1 mouse cellular context compared by ENCODE assay signal in the genomic region with DNA sequence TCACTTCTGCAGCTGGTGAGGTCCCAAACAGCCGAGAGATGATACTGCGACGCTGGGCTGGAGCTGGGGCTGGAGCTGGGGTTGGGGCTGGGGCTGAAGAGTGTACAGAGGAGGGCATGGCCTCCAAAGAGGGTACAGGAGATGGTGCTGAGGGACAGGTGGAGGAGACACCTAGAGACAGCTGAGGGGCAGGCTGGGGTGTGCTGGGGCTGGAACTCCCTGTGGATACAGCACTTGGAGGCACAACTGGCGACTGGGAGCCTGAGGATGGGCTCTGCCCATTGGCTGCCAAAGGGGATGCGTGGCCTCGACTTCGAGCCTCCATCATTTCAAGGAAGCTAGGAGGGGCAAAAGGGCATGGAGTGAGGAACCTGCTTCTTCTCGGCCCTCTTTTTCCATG.
TF ChIP-seq lines count a peak whose summit lies in the region.

No protein-coding gene starts in this region.

TF ChIP-seq in myocyte, 11 proteins besides CTCF, POLR2A, EP300 and RAD21 (continued from another document):
- TF ChIP-seq POLR2AphosphoS2 (IDR thresholded peaks at IDR 0.05; ENCODE audit: insufficient read length, low read depth) (peak; percentile 71), TCF12 (IDR thresholded peaks at IDR 0.05; ENCODE audit: insufficient read depth, poor library complexity, severe bottlenecking) (no peak)
